Mouse (Mus musculus) intestine, embryonic 14.5 days (tissue): Measurements from ENCODE around the gene Lonp2. TPM values are rescaled to one million over a fixed set of nuclear protein-coding genes. Genes with fewer than 3 reads are reported as not detected.

ENCODE experiments used
- ATAC-seq: fragments of 200-750 bp; cut with Nextera tagmentation; replicated peaks from 2 replicates; pipeline ENCODE4 v1.8.0; 2017; ENCODE audit warnings: low read depth, moderate number of reproducible peaks, moderate TSS enrichment, moderate library complexity; ENCODE audit not compliant: low FRiP score, low TSS enrichment
- DNase-seq: peaks from one replicate; pipeline ENCODE4 v3.0.0-alpha.2; 2018; ENCODE audit warnings: low spot score
- H3K27ac ChIP-seq: fragments of 300-500 bp; sonication (generic); 2 replicates; pipeline ENCODE4 v1.5.1; 2014; ENCODE audit warnings: low read depth, mild to moderate bottlenecking, control low read depth
- H3K27me3 ChIP-seq: fragments of 300-500 bp; sonication (generic); replicated peaks from 2 replicates; pipeline ENCODE4 v1.6.1; 2014; ENCODE audit warnings: low read length, control low read depth; ENCODE audit not compliant: control insufficient read depth, insufficient read depth
- H3K36me3 ChIP-seq: fragments of 300-500 bp; sonication (generic); 2 replicates; pipeline ENCODE4 v1.6.1; 2014; ENCODE audit warnings: low read length, control low read depth; ENCODE audit not compliant: control insufficient read depth, insufficient read depth
- H3K4me1 ChIP-seq: fragments of 300-500 bp; sonication (generic); replicated peaks from 2 replicates; pipeline ENCODE4 v1.6.1; 2014; ENCODE audit warnings: low read length, control low read depth, mixed read lengths; ENCODE audit not compliant: control insufficient read depth, insufficient read depth
- H3K4me2 ChIP-seq: fragments of 300-500 bp; sonication (generic); 2 replicates; pipeline ENCODE4 v1.6.1; 2014; ENCODE audit warnings: low read length
- H3K4me3 ChIP-seq: fragments of 300-500 bp; sonication (generic); 2 replicates; pipeline ENCODE4 v1.5.1; 2014; ENCODE audit warnings: low read depth, low read length, control low read depth, mixed read lengths
- H3K9ac ChIP-seq: fragments of 300-500 bp; sonication (generic); 2 replicates; pipeline ENCODE4 v1.6.1; 2014; ENCODE audit warnings: mild to moderate bottlenecking, low read length
- H3K9me3 ChIP-seq: fragments of 300-500 bp; sonication (generic); 2 replicates; pipeline ENCODE4 v1.6.1; 2016; ENCODE audit warnings: low read length, control low read depth; ENCODE audit not compliant: control insufficient read depth
- WGBS: fragments of 180-500 bp; shearing (Covaris S2); extraction: QIAGEN DNeasy Blood & Tissue Kit; methylation state at CpG from one replicate; pipeline ENCODE4 v1.1.7; 2014; 5-methylcytosine and 5-hydroxymethylcytosine counted together
- polyA plus RNA-seq: library from polyadenylated mRNA; unstranded; fragments of >200 nt; fragmentation: Nextera tagmentation; extraction: Ambion mirVana; gene quantifications from 2 replicates; pipeline ENCODE4 v1.2.1, GENCODE M21; 2014

Lonp2 gene
- polyA plus RNA-seq, 1 experiment from 2014 or later = 47.2 TPM

- DNase-seq (no peak), ATAC-seq (0 out of 2 replicates have a peak, but pooled peaks have one; percentile 43)
- Histone ChIP-seq H3K9ac (no peak overlapping the region), H3K9me3 (no peaks in the 10 kb centered on the region), H3K4me2 (no peak overlapping the region), H3K4me3 (no peak overlapping the region), H3K36me3 (peaks cover 34% of the 10 kb centered on the region), H3K27ac (peak overlapping the region; percentile 59), H3K4me1 (no peaks in the 10 kb centered on the region; the same call in 1 of the 2 replicates), H3K27me3 (no peaks in the 10 kb centered on the region)
- 54% methylated on average over 4 of the region's 4 CpGs for WGBS
Measured at GRCm38 (mm10) chr8:86669259-86669658, 45.4 kb downstream of the Lonp2 start.

- H3K9me3 ChIP-seq = no peaks in the 10 kb centered on the region
- H3K27ac ChIP-seq = no peak overlapping the region
- no peak for DNase-seq
- ATAC-seq = no peak
- no peak overlapping the region for H3K4me3 ChIP-seq
- no peak overlapping the region for H3K9ac ChIP-seq
- H3K4me1 ChIP-seq = no peaks in the 10 kb centered on the region
- H3K27me3 ChIP-seq = no peaks in the 10 kb centered on the region
- H3K4me2 ChIP-seq = no peak overlapping the region
- WGBS = 74% methylated on average over 3 of the region's 3 CpGs
- no peaks in the 10 kb centered on the region for H3K36me3 ChIP-seq
Measured at GRCm38 (mm10) chr8:86686629-86687028, 62.8 kb downstream of the Lonp2 start.

GRCm38 (mm10) chr8:86692107-86692506 lies 68.3 kb downstream of the Lonp2 start:
- 83% methylated on average over 1 of the region's 1 CpGs for WGBS
- ATAC-seq (no peak), DNase-seq (no peak)
- no peak overlapping the region for H3K4me3 ChIP-seq
- H3K27me3 ChIP-seq = no peaks in the 10 kb centered on the region
- no peak overlapping the region for H3K4me2 ChIP-seq
- no peak overlapping the region for H3K9ac ChIP-seq
- H3K36me3 ChIP-seq = 0 out of 2 replicates have a peak, but pooled peaks cover 3% of the 10 kb centered on the region
- H3K27ac ChIP-seq = no peak overlapping the region
- H3K4me1 ChIP-seq = no peaks in the 10 kb centered on the region
- H3K9me3 ChIP-seq = no peaks in the 10 kb centered on the region

- Histone ChIP-seq H3K4me3 (no peak overlapping the region), H3K4me1 (no peaks in the 10 kb centered on the region), H3K4me2 (no peak overlapping the region), H3K27me3 (no peaks in the 10 kb centered on the region), H3K9ac (no peak overlapping the region), H3K36me3 (0 out of 2 replicates have a peak, but pooled peaks cover 3% of the 10 kb centered on the region), H3K27ac (no peak overlapping the region), H3K9me3 (no peaks in the 10 kb centered on the region)
- 67% methylated on average over 1 of the region's 1 CpGs for WGBS
- ATAC-seq (no peak), DNase-seq (no peak)
Measured at GRCm38 (mm10) chr8:86694011-86694410, 70.2 kb downstream of the Lonp2 start.

GRCm38 (mm10) chr8:86695703-86696102 lies 71.9 kb downstream of the Lonp2 start:
- Histone ChIP-seq H3K9me3 (no peaks in the 10 kb centered on the region), H3K4me3 (no peak overlapping the region), H3K27me3 (no peaks in the 10 kb centered on the region), H3K36me3 (0 out of 2 replicates have a peak, but pooled peaks cover 8% of the 10 kb centered on the region), H3K4me1 (no peaks in the 10 kb centered on the region), H3K4me2 (no peak overlapping the region), H3K9ac (no peak overlapping the region), H3K27ac (no peak overlapping the region)
- 94% methylated on average over 2 of the region's 2 CpGs for WGBS
- DNase-seq (no peak), ATAC-seq (no peak)

- Histone ChIP-seq H3K36me3 (0 out of 2 replicates have a peak, but pooled peaks cover 8% of the 10 kb centered on the region), H3K27me3 (no peaks in the 10 kb centered on the region), H3K27ac (no peak overlapping the region), H3K9ac (no peak overlapping the region), H3K4me2 (no peak overlapping the region), H3K4me3 (no peak overlapping the region), H3K9me3 (no peaks in the 10 kb centered on the region), H3K4me1 (no peaks in the 10 kb centered on the region)
- WGBS = 73% methylated on average over 1 of the region's 1 CpGs
- DNase-seq (no peak), ATAC-seq (no peak)
Measured at GRCm38 (mm10) chr8:86698811-86699421, 75.1 kb downstream of the Lonp2 start.

- DNase-seq (no peak), ATAC-seq (no peak)
- Histone ChIP-seq H3K27ac (no peak overlapping the region), H3K4me3 (no peak overlapping the region), H3K4me2 (no peak overlapping the region), H3K36me3 (0 out of 2 replicates have a peak, but pooled peaks cover 8% of the 10 kb centered on the region), H3K9ac (no peak overlapping the region), H3K27me3 (no peaks in the 10 kb centered on the region), H3K4me1 (no peaks in the 10 kb centered on the region), H3K9me3 (no peaks in the 10 kb centered on the region)
- 82% methylated on average over 12 of the region's 12 CpGs for whole genome bisulfite sequencing
Measured at GRCm38 (mm10) chr8:86699471-86699870, 75.6 kb downstream of the Lonp2 start.

- H3K4me3 ChIP-seq = no peak overlapping the region
- WGBS = 87% methylated on average over 3 of the region's 3 CpGs
- no peak overlapping the region for H3K4me2 ChIP-seq
- no peak overlapping the region for H3K9ac ChIP-seq
- no peak overlapping the region for H3K27ac ChIP-seq
- 0 out of 2 replicates have a peak, but pooled peaks cover 5% of the 10 kb centered on the region for H3K36me3 ChIP-seq
- H3K9me3 ChIP-seq = no peaks in the 10 kb centered on the region
- no peak for ATAC-seq
- H3K4me1 ChIP-seq = no peaks in the 10 kb centered on the region
- no peak for DNase-seq
- no peaks in the 10 kb centered on the region for H3K27me3 ChIP-seq
Measured at GRCm38 (mm10) chr8:86702453-86702852, 78.6 kb downstream of the Lonp2 start.

GRCm38 (mm10) chr8:86705317-86705716 lies 81.5 kb downstream of the Lonp2 start:
- no peak for ATAC-seq
- WGBS = 85% methylated on average over 3 of the region's 3 CpGs
- no peaks in the 10 kb centered on the region for H3K9me3 ChIP-seq

More at GRCm38 (mm10) chr8:86705317-86705716, 81.5 kb downstream of the Lonp2 start:
- Histone ChIP-seq H3K4me1 (no peaks in the 10 kb centered on the region), H3K27me3 (no peaks in the 10 kb centered on the region), H3K4me3 (no peak overlapping the region), H3K27ac (no peak overlapping the region), H3K9ac (no peak overlapping the region), H3K36me3 (peaks cover 5% of the 10 kb centered on the region; the same call in 1 of the 2 replicates), H3K4me2 (no peak overlapping the region)
- DNase-seq = no peak
